ENCODE assay signal across 28 mouse cellular contexts in genomic region chr6:126048206-126048605, GRCm38 (mm10).
"Had no signal": no experiment of that assay in that cellular context is flagged by ENCODE, and none has a peak within 500 bp of the region (broad histone marks: within the 10 kb centered on the region; RNA-seq: fewer than 3 reads in every experiment).

No protein-coding gene starts in this region.

- H3K27ac ChIP-seq: embryonic facial prominence, embryonic 10.5 days; embryonic facial prominence, embryonic 12.5 days; embryonic facial prominence, embryonic 13.5 days; embryonic facial prominence, embryonic 15.5 days; forebrain, embryonic 10.5 days; forebrain, embryonic 12.5 days; forebrain, embryonic 13.5 days; forebrain, embryonic 15.5 days; gastrocnemius, adult 2 months; heart, adult 2 months had no signal

- H3K4me1 ChIP-seq: embryonic facial prominence, embryonic 12.5 days; embryonic facial prominence, embryonic 13.5 days; embryonic facial prominence, embryonic 15.5 days; forebrain, embryonic 10.5 days; forebrain, embryonic 12.5 days; forebrain, embryonic 13.5 days; forebrain, embryonic 15.5 days had no signal

- ATAC-seq: forebrain, embryonic 13.5 days; forebrain, embryonic 14.5 days; forebrain, embryonic 15.5 days; forebrain, embryonic 16.5 days; forebrain, postnatal 0 days had no signal

- H3K9ac ChIP-seq: embryonic facial prominence, embryonic 12.5 days; embryonic facial prominence, embryonic 13.5 days; embryonic facial prominence, embryonic 15.5 days; forebrain, embryonic 12.5 days; forebrain, embryonic 13.5 days; forebrain, embryonic 15.5 days; forebrain, postnatal 0 days had no signal

- H3K27me3 ChIP-seq: embryonic facial prominence, embryonic 12.5 days; embryonic facial prominence, embryonic 13.5 days; embryonic facial prominence, embryonic 15.5 days; forebrain, embryonic 12.5 days; forebrain, embryonic 13.5 days; forebrain, embryonic 15.5 days had no signal

- H3K36me3 ChIP-seq: embryonic facial prominence, embryonic 10.5 days; embryonic facial prominence, embryonic 12.5 days; embryonic facial prominence, embryonic 13.5 days; embryonic facial prominence, embryonic 15.5 days; forebrain, embryonic 10.5 days; forebrain, embryonic 12.5 days; forebrain, embryonic 15.5 days had no signal

- H3K9me3 ChIP-seq: embryonic facial prominence, embryonic 10.5 days; embryonic facial prominence, embryonic 12.5 days; embryonic facial prominence, embryonic 13.5 days; embryonic facial prominence, embryonic 15.5 days; forebrain, embryonic 10.5 days; forebrain, embryonic 12.5 days; forebrain, embryonic 13.5 days; forebrain, embryonic 15.5 days had no signal

- DNase-seq: cerebellum, adult 2 months; cerebellum, adult 8-10 months; cerebellum, adult 9-10 months; cerebellum, adult 9-11 months; cerebellum, postnatal 10 days; cerebellum, postnatal 14 days; cerebellum, postnatal 25 days; cerebellum, postnatal 36 days; embryo, embryonic 11 days; forebrain, postnatal 0 days; gastrocnemius, adult 2 months; gastrocnemius, postnatal 10 days; gastrocnemius, postnatal 14 days; gastrocnemius, postnatal 25 days; gastrocnemius, postnatal 36 days; heart, adult 18-20 months; heart, adult 2 months had no signal

- H3K4me2 ChIP-seq: embryonic facial prominence, embryonic 12.5 days; embryonic facial prominence, embryonic 13.5 days; embryonic facial prominence, embryonic 15.5 days; forebrain, embryonic 12.5 days; forebrain, embryonic 13.5 days; forebrain, embryonic 15.5 days had no signal

- H3K4me3 ChIP-seq: embryonic facial prominence, embryonic 10.5 days; embryonic facial prominence, embryonic 12.5 days; embryonic facial prominence, embryonic 13.5 days; embryonic facial prominence, embryonic 15.5 days; erythroblast, embryonic 14.5 days; forebrain, embryonic 10.5 days; forebrain, embryonic 12.5 days; forebrain, embryonic 13.5 days; forebrain, embryonic 15.5 days; gastrocnemius, adult 2 months; heart, adult 2 months had no signal
